Mouse (Mus musculus): ENCODE results near the gene Slc38a11.

DNA sequence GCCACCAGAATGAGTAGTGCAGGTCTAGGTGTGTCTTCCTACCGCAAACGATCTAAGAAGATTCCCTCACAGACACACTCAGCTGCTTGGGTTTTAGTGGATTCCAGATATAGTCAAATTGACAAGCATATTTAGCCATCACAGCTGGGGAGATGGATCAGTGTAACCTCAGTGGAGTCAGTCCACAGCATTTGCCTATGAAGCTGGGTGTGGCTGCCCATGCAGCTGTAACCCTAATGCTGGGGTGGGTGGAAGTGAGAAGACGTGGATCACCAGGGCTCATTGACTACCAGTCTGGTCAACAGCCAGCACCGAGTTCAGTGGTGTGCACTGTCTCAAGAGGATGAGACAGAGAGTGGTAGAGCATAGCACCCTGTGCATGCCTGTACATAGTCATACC, 74.1 kb downstream of the Slc38a11 start:
- no peak for TF ChIP-seq POLR2A (IDR thresholded peaks at IDR 0.05; ENCODE audit: low read depth, low read length)
- no peak for TF ChIP-seq CTCF (IDR thresholded peaks at IDR 0.05; ENCODE audit: extremely low read depth, insufficient read depth, insufficient read length, insufficient replicate concordance)

Measured in spleen, adult 2 months (tissue).